Mouse (Mus musculus) lung, adult 2 months (tissue): ENCODE results near the gene Araf.

Experiments
- CTCF ChIP-seq: fragments of 200-500 bp; IDR thresholded peaks from 2 replicates; pipeline ENCODE4 v1.5.1; 2011; ENCODE audit warnings: mild to moderate bottlenecking, low read length, control low read depth; ENCODE audit not compliant: insufficient read depth
- POLR2A ChIP-seq: fragments of 200-500 bp; IDR thresholded peaks from 2 replicates; pipeline ENCODE4 v1.6.1; 2011; ENCODE audit warnings: low read depth, mild to moderate bottlenecking, control low read depth, low read length, borderline replicate concordance; ENCODE audit errors: extremely low read depth

GRCm38 (mm10) chrX:20777619-20778018 lies 20.0 kb upstream of the Araf start:
- TF ChIP-seq CTCF: no peak
- no peak for TF ChIP-seq POLR2A
